Mouse (Mus musculus) G1E (cell line): ENCODE measurements around the gene Slc25a28.

Source experiments
- CTCF ChIP-seq: IDR thresholded peaks from 2 replicates; pipeline ENCODE4 v1.5.1; 2012; ENCODE audit warnings: low read depth, low read length, inconsistent platforms, mixed read lengths
- GATA1 ChIP-seq: IDR thresholded peaks from 2 replicates; pipeline ENCODE4 v1.6.1; 2012; ENCODE audit warnings: borderline replicate concordance, low read length, inconsistent platforms, mixed read lengths
- TAL1 ChIP-seq: conservative IDR thresholded peaks from 2 replicates; pipeline ENCODE4 v1.6.1; 2012; ENCODE audit warnings: low read depth, low read length, inconsistent platforms, mixed read lengths

GRCm38 (mm10) chr19:43704211-43704610 lies 29.5 kb upstream of the Slc25a28 start:
- TF ChIP-seq CTCF (no peak), GATA1 (no peak), TAL1 (no peak)
